Mouse (Mus musculus): Measurements from ENCODE around the gene Adam23. TPM values are rescaled to one million over a fixed set of nuclear protein-coding genes. Genes with fewer than 3 reads are reported as not detected.

Adam23 gene
- polyA plus RNA-seq, 1 experiment from 2014 or later = 26.0 TPM

GRCm38 (mm10) chr1:63573864-63574611 is 128.3 kb downstream of the Adam23 start:
- no peak overlapping the region for H3K4me2 ChIP-seq (ENCODE audit: low read depth, low read length)
- H3K27ac ChIP-seq (ENCODE audit: low read depth, low read length) = no peak overlapping the region
- no peaks in the 10 kb centered on the region for H3K27me3 ChIP-seq (ENCODE audit: control insufficient read depth, insufficient read depth, low read length)
- WGBS = 60% methylated on average over 12 of the region's 12 CpGs
- H3K4me3 ChIP-seq (ENCODE audit: low read depth, low read length) = no peak overlapping the region
- H3K36me3 ChIP-seq (ENCODE audit: control insufficient read depth, insufficient read depth, low read length) = no peaks in the 10 kb centered on the region
- H3K9me3 ChIP-seq (ENCODE audit: control insufficient read depth, low read length) = no peaks in the 10 kb centered on the region
- H3K4me1 ChIP-seq (ENCODE audit: control insufficient read depth, insufficient read depth, low read length) = peaks cover 12% of the 10 kb centered on the region
- H3K9ac ChIP-seq (replicated peaks; ENCODE audit: low read depth, low read length) = no peak overlapping the region
- ATAC-seq (ENCODE audit: low read depth) = no peak

- no peaks in the 10 kb centered on the region for H3K27me3 ChIP-seq (ENCODE audit: control insufficient read depth, insufficient read depth, low read length)
- WGBS = 69% methylated on average over 5 of the region's 5 CpGs
- no peak overlapping the region for H3K4me3 ChIP-seq (ENCODE audit: low read depth, low read length)
- ATAC-seq (ENCODE audit: low read depth) = no peak
- no peaks in the 10 kb centered on the region for H3K9me3 ChIP-seq (ENCODE audit: control insufficient read depth, low read length)
- H3K36me3 ChIP-seq (ENCODE audit: control insufficient read depth, insufficient read depth, low read length) = no peaks in the 10 kb centered on the region
- H3K27ac ChIP-seq (ENCODE audit: low read depth, low read length) = no peak overlapping the region
- H3K4me1 ChIP-seq (ENCODE audit: control insufficient read depth, insufficient read depth, low read length) = peaks cover 12% of the 10 kb centered on the region
- no peak overlapping the region for H3K9ac ChIP-seq (replicated peaks; ENCODE audit: low read depth, low read length)
- no peak overlapping the region for H3K4me2 ChIP-seq (ENCODE audit: low read depth, low read length)
Measured at GRCm38 (mm10) chr1:63576803-63577202, 131.1 kb downstream of the Adam23 start.

GRCm38 (mm10) chr1:63579153-63579552 is 133.5 kb downstream of the Adam23 start:
- WGBS = 74% methylated on average over 8 of the region's 8 CpGs
- H3K4me1 ChIP-seq (ENCODE audit: control insufficient read depth, insufficient read depth, low read length) = peaks cover 1% of the 10 kb centered on the region
- H3K36me3 ChIP-seq (ENCODE audit: control insufficient read depth, insufficient read depth, low read length) = no peaks in the 10 kb centered on the region

GRCm38 (mm10) chr1:63586869-63587268 is 141.2 kb downstream of the Adam23 start:
- Histone ChIP-seq H3K9ac (replicated peaks; ENCODE audit: low read depth, low read length) (no peak overlapping the region), H3K27me3 (ENCODE audit: control insufficient read depth, insufficient read depth, low read length) (no peaks in the 10 kb centered on the region), H3K9me3 (ENCODE audit: control insufficient read depth, low read length) (no peaks in the 10 kb centered on the region), H3K4me3 (ENCODE audit: low read depth, low read length) (no peak overlapping the region), H3K4me2 (ENCODE audit: low read depth, low read length) (no peak overlapping the region), H3K36me3 (ENCODE audit: control insufficient read depth, insufficient read depth, low read length) (no peaks in the 10 kb centered on the region), H3K27ac (ENCODE audit: low read depth, low read length) (no peak overlapping the region), H3K4me1 (ENCODE audit: control insufficient read depth, insufficient read depth, low read length) (no peaks in the 10 kb centered on the region)
- no peak for ATAC-seq (ENCODE audit: low read depth)
- WGBS = 68% methylated on average over 7 of the region's 7 CpGs

More at GRCm38 (mm10) chr1:63579153-63579552, 133.5 kb downstream of the Adam23 start:
- H3K27me3 ChIP-seq (ENCODE audit: control insufficient read depth, insufficient read depth, low read length) = no peaks in the 10 kb centered on the region
- H3K27ac ChIP-seq (ENCODE audit: low read depth, low read length) = no peak overlapping the region
- no peak overlapping the region for H3K4me3 ChIP-seq (ENCODE audit: low read depth, low read length)
- no peak overlapping the region for H3K9ac ChIP-seq (replicated peaks; ENCODE audit: low read depth, low read length)
- no peak for ATAC-seq (ENCODE audit: low read depth)
- no peak overlapping the region for H3K4me2 ChIP-seq (ENCODE audit: low read depth, low read length)
- H3K9me3 ChIP-seq (ENCODE audit: control insufficient read depth, low read length) = no peaks in the 10 kb centered on the region

- Histone ChIP-seq H3K9ac (replicated peaks; ENCODE audit: low read depth, low read length) (no peak overlapping the region), H3K4me1 (ENCODE audit: control insufficient read depth, insufficient read depth, low read length) (no peaks in the 10 kb centered on the region), H3K9me3 (ENCODE audit: control insufficient read depth, low read length) (no peaks in the 10 kb centered on the region), H3K4me3 (ENCODE audit: low read depth, low read length) (no peak overlapping the region), H3K4me2 (ENCODE audit: low read depth, low read length) (no peak overlapping the region), H3K36me3 (ENCODE audit: control insufficient read depth, insufficient read depth, low read length) (no peaks in the 10 kb centered on the region), H3K27me3 (ENCODE audit: control insufficient read depth, insufficient read depth, low read length) (no peaks in the 10 kb centered on the region), H3K27ac (ENCODE audit: low read depth, low read length) (no peak overlapping the region)
- 35% methylated on average over 3 of the region's 3 CpGs for WGBS
- no peak for ATAC-seq (ENCODE audit: low read depth)
Measured at GRCm38 (mm10) chr1:63603870-63604500, 158.3 kb downstream of the Adam23 start.

- no peaks in the 10 kb centered on the region for H3K27me3 ChIP-seq (ENCODE audit: control insufficient read depth, insufficient read depth, low read length)
Measured at GRCm38 (mm10) chr1:63609613-63610012, 163.9 kb downstream of the Adam23 start.

GRCm38 (mm10) chr1:63614594-63614993 is 168.9 kb downstream of the Adam23 start:
- H3K27me3 ChIP-seq (ENCODE audit: control insufficient read depth, insufficient read depth, low read length) = no peaks in the 10 kb centered on the region
- no peak overlapping the region for H3K4me3 ChIP-seq (ENCODE audit: low read depth, low read length)
- no peak for ATAC-seq (ENCODE audit: low read depth)
- 1% methylated on average over 11 of the region's 11 CpGs for WGBS
- H3K27ac ChIP-seq (ENCODE audit: low read depth, low read length) = no peak overlapping the region
- H3K9ac ChIP-seq (replicated peaks; ENCODE audit: low read depth, low read length) = no peak overlapping the region
- H3K4me1 ChIP-seq (ENCODE audit: control insufficient read depth, insufficient read depth, low read length) = no peaks in the 10 kb centered on the region
- no peaks in the 10 kb centered on the region for H3K9me3 ChIP-seq (ENCODE audit: control insufficient read depth, low read length)
- H3K4me2 ChIP-seq (ENCODE audit: low read depth, low read length) = peak overlapping the region; percentile 24; the same call in 1 of the 2 replicates
- no peaks in the 10 kb centered on the region for H3K36me3 ChIP-seq (ENCODE audit: control insufficient read depth, insufficient read depth, low read length)

More at GRCm38 (mm10) chr1:63609613-63610012, 163.9 kb downstream of the Adam23 start:
- H3K36me3 ChIP-seq (ENCODE audit: control insufficient read depth, insufficient read depth, low read length) = no peaks in the 10 kb centered on the region
- no peaks in the 10 kb centered on the region for H3K4me1 ChIP-seq (ENCODE audit: control insufficient read depth, insufficient read depth, low read length)
- no peak overlapping the region for H3K9ac ChIP-seq (replicated peaks; ENCODE audit: low read depth, low read length)
- no peak overlapping the region for H3K27ac ChIP-seq (ENCODE audit: low read depth, low read length)
- no peak overlapping the region for H3K4me2 ChIP-seq (ENCODE audit: low read depth, low read length)
- no peaks in the 10 kb centered on the region for H3K9me3 ChIP-seq (ENCODE audit: control insufficient read depth, low read length)
- no peak overlapping the region for H3K4me3 ChIP-seq (ENCODE audit: low read depth, low read length)
- no peak for ATAC-seq (ENCODE audit: low read depth)
- WGBS = 94% methylated on average over 4 of the region's 4 CpGs

- Histone ChIP-seq H3K4me2 (ENCODE audit: low read depth, low read length) (no peak within 1 kb of the TSS), H3K4me3 (ENCODE audit: low read depth, low read length) (no peak within 1 kb of the TSS), H3K36me3 (ENCODE audit: control insufficient read depth, insufficient read depth, low read length) (no peaks in the 10 kb centered on the region), H3K27me3 (ENCODE audit: control insufficient read depth, insufficient read depth, low read length) (no peaks in the 10 kb centered on the region), H3K9ac (replicated peaks; ENCODE audit: low read depth, low read length) (no peak within 1 kb of the TSS), H3K4me1 (ENCODE audit: control insufficient read depth, insufficient read depth, low read length) (no peaks in the 10 kb centered on the region), H3K9me3 (ENCODE audit: control insufficient read depth, low read length) (no peaks in the 10 kb centered on the region), H3K27ac (ENCODE audit: low read depth, low read length) (no peak within 1 kb of the TSS)
- ATAC-seq (ENCODE audit: low read depth) = no peak
- 83% methylated on average over 3 of the region's 3 CpGs for whole genome bisulfite sequencing
Measured at GRCm38 (mm10) chr1:63615668-63616067, 170.0 kb downstream of the Adam23 start, which contains the start of gene Gm39653. Gene Gm39653 (plus strand): TSS chr1:63615968.

GRCm38 (mm10) chr1:63628211-63628610 is 182.5 kb downstream of the Adam23 start:
- no peak overlapping the region for H3K4me3 ChIP-seq (ENCODE audit: low read depth, low read length)
- H3K9me3 ChIP-seq (ENCODE audit: control insufficient read depth, low read length) = no peaks in the 10 kb centered on the region
- 37% methylated on average over 2 of the region's 2 CpGs for WGBS
- H3K4me1 ChIP-seq (ENCODE audit: control insufficient read depth, insufficient read depth, low read length) = no peaks in the 10 kb centered on the region
- no peak overlapping the region for H3K27ac ChIP-seq (ENCODE audit: low read depth, low read length)
- ATAC-seq (ENCODE audit: low read depth) = no peak
- H3K27me3 ChIP-seq (ENCODE audit: control insufficient read depth, insufficient read depth, low read length) = no peaks in the 10 kb centered on the region
- no peaks in the 10 kb centered on the region for H3K36me3 ChIP-seq (ENCODE audit: control insufficient read depth, insufficient read depth, low read length)
- H3K4me2 ChIP-seq (ENCODE audit: low read depth, low read length) = no peak overlapping the region
- no peak overlapping the region for H3K9ac ChIP-seq (replicated peaks; ENCODE audit: low read depth, low read length)
